Comparison of ENCODE assay signal across 1 mouse cellular context in genomic region chr2:45114596-45114995, GRCm38 (mm10).
TF ChIP-seq lines count a peak whose summit lies in the region.

No protein-coding gene starts in this region.

TF ChIP-seq in CH12.LX, 34 proteins besides CTCF, POLR2A, EP300 and RAD21 (continued from another document):
- TF ChIP-seq ZMIZ1 (IDR thresholded peaks at IDR 0.05; ENCODE audit: low read depth, low read length) (no peak), NELFE (IDR thresholded peaks at IDR 0.05; ENCODE audit: low read depth, low read length) (no peak), JUND (conservative IDR thresholded peaks at IDR 0.05; ENCODE audit: low read depth, low read length) (no peak), SMC3 (IDR thresholded peaks at IDR 0.05; ENCODE audit: low read depth, low read length) (peak; percentile 33), CHD1 (IDR thresholded peaks at IDR 0.05; ENCODE audit: low read depth, low read length) (no peak)
